Mouse (Mus musculus) CD4-positive helper T cell, adult 2 months (primary cell): ENCODE measurements around the gene Ift122.
A peak's percentile ranks its signal among the peaks of the same experiment; 100 is the strongest.

Experiments
- DNase-seq: peaks from one replicate; pipeline ENCODE4 v3.0.0-alpha.2; 2012; ENCODE audit warnings: low read depth, missing footprints, low spot score

The Ift122 gene

GRCm38 (mm10) chr6:115853091-115853813, at the start of gene Ift122, which contains the start of gene Mbd4:
TSS of gene Ift122 (plus strand) at chr6:115853470.
TSS of gene Mbd4 (minus strand) at chr6:115853371.
- DNase-seq, result peak; percentile 100

DNA sequence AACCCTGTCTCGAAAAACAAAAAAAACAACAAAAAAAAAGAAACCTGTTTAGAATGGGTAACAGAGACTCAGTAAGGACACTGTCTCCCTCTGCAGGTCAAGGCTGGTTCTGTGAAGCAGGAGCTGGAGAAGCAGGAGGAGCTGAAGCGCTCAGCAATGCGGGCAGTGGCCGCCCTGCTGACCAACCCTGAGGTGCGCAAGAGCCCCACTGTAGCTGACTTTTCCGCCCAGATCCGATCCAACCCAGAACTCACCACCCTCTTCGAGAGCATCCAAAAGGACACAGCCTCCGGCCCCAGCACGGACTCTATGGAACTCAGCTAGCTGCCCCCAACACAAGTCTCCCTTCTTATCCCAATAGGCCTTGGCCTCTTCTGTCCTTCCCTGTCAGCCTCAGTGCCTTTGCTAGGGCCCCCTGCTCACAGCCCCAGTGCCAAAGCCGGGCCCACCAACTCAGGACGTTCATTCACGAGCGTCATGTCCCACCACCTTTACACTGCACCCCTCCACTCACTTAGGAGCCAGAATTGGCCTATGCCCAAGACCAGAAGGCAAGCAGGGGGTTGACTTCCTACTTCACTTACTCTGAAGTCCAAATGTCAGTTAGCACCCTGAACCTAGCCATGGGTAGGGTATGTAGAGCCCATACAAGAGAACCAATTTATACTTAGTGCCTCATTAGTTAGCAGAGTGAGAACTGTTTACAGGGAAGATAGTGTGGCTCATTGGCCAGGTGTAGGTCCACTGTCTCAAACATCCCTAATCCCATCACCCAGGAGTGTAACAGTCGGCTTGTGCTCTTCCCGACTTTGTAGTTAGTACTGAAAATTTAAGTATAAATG, 49.5 kb upstream of the Ift122 start:
- DNase-seq, result peak; percentile 69

DNA sequence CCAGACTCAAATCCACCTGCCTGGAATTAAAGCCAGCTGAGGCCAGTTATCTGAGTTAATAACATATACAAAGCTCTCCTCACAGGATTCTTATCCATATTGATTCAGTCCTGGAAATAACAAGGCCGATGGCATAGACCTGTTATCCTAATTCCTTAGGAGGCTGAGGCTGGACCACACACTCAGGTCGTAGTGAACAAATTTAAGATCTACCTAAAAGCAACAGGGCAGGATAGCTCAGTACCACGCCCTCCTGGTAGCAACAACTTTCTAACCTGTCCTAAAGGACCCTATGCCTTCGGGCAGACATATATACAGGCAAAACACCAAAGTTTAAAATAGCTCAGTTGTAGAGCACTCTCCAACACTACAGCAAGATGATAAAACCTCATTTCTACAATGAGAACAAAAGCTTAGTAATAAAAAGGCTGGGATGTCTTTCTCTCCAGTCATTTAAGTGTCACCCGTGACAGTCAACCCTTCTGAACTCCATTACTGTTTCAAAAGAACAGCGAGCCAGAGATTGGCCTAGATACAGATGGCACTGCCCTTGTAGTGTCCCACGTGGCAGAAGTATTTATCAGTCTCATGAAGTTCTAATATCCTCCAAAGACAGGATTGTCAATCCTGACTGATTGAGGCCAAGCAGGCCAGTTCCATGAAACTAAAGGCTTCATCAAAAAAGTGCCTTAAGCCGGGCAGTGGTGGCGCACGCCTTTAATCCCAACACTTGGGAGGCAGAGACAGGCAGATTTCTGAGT, 48.7 kb upstream of the Ift122 start:
- DNase-seq, result no peak

GRCm38 (mm10) chr6:115807464-115808195, 45.6 kb upstream of the Ift122 start:
- DNase-seq, result no peak

DNA sequence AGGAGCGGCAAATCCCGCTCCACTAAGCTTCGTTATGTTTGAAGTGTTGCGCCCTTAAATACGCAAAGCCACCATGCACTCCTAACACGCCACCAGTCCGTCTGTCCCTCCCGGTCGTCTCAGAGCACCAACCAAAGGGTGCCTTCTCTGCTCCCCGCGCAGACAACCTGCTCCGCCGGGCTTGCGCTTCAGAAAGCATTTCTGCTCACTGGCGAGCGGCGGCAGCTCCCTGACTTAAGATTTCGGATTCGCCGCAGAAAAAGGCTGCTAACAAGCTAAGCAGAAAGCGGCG, 45.1 kb upstream of the Ift122 start:
- DNase-seq, result no peak

- DNase-seq, result peak; percentile 95
Observed at GRCm38 (mm10) chr6:115808488-115809231, 44.6 kb upstream of the Ift122 start, which contains the start of gene Rpl32. TSS of gene Rpl32 (minus strand) at chr6:115808747.

GRCm38 (mm10) chr6:115811606-115812005, 41.7 kb upstream of the Ift122 start:
- DNase-seq, result no peak

DNA sequence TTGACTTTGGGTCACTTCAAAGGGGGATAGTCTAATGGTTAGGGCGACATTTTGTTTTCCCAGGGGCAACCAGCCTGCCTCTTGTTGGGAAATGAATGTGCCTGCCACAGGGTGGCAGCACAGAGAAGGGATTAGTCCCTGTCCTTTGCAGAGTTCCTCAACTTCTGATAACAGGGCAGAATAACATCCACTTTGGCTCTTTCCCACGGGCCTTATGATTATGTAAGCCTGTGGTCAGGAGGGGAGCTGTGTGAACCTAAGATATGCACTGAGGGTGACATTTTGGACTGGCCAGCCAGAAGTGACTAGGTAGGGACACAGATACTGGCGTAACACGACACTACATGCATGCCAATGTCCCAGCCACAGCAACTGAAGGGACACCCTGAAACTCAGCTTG, 39.2 kb upstream of the Ift122 start:
- peak; percentile 55 for DNase-seq

DNA sequence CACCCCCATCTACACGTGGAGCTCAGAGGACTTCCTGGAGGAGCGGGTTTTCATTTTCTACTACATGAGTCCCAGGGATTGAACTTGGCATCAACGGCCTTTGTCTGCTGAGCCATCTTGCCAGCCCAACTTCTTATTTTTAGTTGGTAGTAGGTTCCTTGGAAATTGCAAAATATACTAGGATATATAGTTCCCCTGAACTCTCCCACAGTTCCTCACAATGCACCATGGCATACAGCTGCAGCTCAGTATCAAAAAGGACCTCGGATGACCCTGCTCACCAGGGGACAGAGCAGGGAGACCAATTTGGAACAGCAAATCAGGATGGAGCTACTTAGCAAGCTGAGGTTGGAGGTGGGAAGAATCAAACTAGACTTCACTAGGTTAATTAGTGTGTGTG, 38.2 kb upstream of the Ift122 start:
- DNase-seq, result no peak

DNA sequence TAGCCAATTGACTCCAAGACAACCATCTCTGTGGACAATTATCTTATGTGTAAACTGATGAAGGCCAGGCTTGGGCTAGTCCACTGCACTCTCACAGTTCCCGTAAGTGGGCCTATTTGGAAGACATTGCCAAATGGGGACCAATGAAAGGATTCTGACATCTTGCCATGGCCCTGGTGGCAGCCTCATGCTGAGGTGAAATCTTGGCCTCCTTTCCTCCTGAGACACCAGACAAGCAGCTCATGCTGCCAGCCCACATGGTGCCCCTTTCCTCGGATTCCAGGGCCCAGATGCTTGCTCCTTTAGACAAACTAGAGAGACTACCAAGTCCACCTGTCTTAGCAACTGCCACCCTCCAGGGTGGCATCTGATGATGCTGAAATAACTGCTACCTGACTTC, 35.1 kb upstream of the Ift122 start:
- DNase-seq, result no peak

DNA sequence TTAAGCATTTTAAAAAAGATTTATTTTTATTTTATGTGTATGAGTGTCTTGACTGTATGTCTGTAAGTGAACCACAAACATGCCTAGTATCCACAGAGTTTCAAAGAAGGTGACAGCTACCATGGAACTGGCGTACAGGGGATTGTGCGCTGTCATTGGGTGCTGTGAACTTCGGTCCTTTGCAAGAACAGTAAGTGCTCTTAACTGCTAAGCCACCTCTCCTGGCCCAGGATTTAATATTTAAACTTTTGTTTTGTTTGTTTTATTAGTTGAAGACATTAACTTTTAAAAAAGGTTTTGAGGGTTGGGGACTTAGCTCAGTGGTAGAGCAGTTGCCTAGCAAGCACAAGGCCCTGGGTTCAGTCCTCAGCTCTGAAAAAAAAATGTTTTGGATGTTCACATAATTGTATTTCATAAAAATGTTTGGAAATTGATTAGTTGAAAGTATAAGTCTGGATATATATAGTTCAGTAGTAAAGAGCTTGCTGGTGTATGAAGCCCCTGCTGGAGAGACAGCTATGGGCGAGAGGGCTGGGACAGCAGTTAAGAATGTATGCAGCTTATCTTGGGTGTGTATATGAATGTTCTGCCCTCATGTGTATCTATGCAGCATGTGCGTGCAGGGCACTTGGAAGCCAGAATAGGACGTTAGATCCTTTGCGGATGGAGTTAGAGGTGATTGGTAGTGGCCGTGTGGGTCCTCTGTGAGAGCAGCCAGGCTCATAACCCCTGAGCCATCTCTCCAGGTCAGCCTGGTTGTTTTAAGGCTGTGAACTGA, 31.9 kb upstream of the Ift122 start:
- no peak for DNase-seq

- peak; percentile 87 for DNase-seq
Observed at GRCm38 (mm10) chr6:115823850-115824464, 29.3 kb upstream of the Ift122 start.

DNA sequence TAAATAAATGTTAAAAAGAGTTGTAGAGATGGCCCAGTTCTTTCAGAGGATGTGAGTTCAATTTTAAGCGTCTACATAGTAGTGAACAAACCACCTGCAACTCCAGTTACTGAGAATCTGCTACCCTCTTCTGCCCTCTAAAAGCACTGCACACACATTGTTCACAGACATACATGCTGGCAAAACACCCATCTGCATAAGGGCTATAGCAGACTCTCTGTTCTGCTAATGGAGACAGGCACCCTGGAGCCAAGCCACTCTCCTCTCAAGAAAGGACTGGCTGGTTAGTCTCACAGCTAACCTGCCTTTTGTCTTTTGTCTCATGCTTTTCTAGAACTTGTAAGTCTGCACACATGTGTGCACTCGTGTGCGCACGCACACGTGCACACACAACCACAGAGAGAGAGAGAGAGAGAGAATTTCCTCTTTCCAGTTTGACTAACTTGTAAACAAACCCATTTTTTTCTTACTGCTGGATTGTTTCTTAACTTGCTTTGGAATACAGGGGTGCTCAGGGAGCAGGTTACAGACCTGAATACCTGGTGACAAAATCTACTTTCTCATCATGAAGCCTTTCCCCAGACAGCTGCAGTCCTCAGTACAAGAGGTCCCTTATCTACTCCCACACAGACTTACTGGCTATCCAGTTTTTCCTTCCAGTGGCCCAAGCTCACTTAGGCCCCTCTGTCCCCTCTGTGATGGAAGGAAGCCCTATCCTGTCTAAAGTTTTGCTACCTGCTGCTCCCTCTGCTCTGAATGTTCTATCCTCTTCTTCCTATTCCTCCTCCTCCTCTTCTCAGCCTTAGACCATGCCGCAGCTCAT, 22.3 kb upstream of the Ift122 start:
- DNase-seq, result no peak

DNA sequence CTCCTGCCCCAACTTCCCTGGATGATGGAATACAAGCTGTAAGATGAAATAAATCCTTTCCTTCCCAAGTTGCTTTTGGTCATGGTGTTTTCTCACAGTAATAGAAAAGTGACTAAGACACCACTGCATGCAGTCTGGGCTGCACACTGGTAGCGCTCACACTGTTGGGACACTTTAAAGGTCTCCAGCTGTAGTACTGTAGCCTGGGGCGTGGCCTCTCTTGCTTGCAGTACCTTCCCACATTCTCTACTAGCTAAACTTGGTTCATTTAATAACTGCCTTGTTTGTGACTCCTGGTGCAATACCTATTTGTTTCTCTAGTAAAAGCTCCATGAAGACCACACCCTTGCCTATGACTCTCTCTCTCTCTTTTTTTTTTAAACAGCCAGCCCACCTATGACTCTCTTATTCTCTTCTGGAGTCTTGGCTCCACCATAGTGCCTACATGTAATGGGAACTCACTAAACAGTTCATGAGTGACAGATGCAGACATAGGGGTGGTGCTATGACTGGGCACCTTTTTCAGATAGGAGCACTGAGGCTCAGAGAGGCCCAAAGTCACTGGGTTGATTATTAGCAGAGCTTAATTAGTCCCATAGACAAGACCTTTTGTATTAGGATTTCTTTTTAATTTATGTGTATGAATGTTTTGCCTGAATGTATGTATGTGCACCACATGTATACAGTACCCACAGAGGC, 21.0 kb upstream of the Ift122 start:
- DNase-seq, result no peak

GRCm38 (mm10) chr6:115833861-115834260, 19.4 kb upstream of the Ift122 start:
- no peak for DNase-seq

DNA sequence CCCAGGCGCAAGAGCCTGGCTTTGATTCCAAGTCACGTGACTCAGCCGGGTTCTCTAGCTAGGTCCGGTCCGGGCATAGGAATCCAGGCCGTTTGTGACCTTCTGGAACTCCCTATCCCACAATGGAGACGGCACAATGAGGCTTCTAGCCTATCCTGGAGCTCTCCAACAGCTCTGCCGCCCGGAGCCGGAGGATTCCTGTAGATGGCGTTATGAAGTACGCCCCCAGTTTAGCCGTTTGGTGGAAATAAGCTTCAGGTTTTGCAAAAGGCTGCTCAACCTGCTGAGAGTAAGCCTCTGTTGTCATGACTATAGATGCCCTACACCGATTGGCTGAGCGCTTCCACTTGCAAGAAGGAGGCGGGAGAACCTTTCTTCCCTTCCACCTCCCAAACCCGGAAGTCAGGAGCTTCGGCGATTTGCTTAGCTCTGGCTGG, 15.1 kb upstream of the Ift122 start, which contains the start of gene Efcab12:
TSS of gene Efcab12 (minus strand) at position 252 of the 437 bp plus-strand sequence.
- peak; percentile 79 for DNase-seq

DNA sequence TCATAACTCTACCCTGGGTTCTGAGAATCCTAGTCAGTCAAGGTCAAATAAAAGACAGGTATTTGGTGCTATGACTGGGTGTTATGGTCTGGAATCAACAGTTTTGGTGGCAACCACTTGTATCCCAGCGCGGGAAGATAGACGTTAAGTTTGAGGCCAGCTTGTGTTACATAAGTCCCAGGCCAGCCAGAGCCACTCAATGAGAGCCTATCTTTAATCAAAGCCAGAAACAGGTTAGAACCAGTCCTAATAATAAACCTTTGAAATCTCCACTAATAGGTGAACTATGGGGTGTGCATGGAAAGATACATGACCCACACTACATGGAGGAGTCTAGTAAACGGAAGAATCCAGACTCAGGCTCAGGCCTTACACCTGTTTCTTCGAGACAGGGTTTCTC, 14.5 kb upstream of the Ift122 start:
- no peak for DNase-seq

DNA sequence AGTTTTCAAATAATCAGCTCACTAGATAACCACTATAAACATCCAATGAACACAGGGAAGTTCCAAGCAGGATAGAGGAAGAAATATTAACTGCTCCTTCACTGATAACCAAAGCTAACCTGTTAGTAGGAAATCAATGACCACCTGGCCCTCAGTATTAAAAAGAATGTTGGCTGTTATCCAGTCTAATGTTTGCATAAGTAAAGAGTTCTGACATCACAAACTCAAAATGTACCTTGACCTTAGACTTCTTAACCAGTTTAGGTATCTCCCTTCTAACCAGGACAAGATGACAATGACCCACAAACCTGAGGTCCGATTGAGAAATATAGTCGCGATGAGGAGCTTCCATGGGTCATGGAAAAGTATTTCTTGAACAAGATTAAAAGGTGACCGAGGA, 8.3 kb upstream of the Ift122 start:
- no peak for DNase-seq
